Mouse (Mus musculus) heart, postnatal 0 days (tissue): ENCODE measurements at regions not wholly inside any gene's neighbourhood (a gene's known extent, or its start where the extent isn't known, plus 50 kb on each side); places are given as distances from the start of the nearest gene placed in this dataset.

Source experiments
- ATAC-seq: fragments of 200-750 bp; cut with Nextera tagmentation; 2 replicates; pipeline ENCODE4 v1.8.0; 2017; ENCODE audit warnings: low read depth, moderate number of reproducible peaks, moderate library complexity; ENCODE audit not compliant: insufficient read depth
- DNase-seq: peaks from one replicate; pipeline ENCODE4 v3.0.0-alpha.2; 2016; ENCODE audit warnings: low spot score
- H3K27ac ChIP-seq: fragments of 300-500 bp; sonication (generic); 2 replicates; pipeline ENCODE4 v1.5.1; 2014; ENCODE audit warnings: low read depth, mild to moderate bottlenecking
- H3K27me3 ChIP-seq: fragments of 300-500 bp; sonication (generic); 2 replicates; pipeline ENCODE4 v1.6.1; 2014; ENCODE audit warnings: low read length, mixed read lengths; ENCODE audit not compliant: control insufficient read depth, insufficient read depth
- H3K36me3 ChIP-seq: fragments of 300-500 bp; sonication (generic); replicated peaks from 2 replicates; pipeline ENCODE4 v1.6.1; 2014; ENCODE audit warnings: low read length, mixed read lengths; ENCODE audit not compliant: control insufficient read depth, insufficient read depth
- H3K4me1 ChIP-seq: fragments of 300-500 bp; sonication (generic); 2 replicates; pipeline ENCODE4 v1.6.1; 2014; ENCODE audit warnings: antibody characterized with exemption; ENCODE audit not compliant: control insufficient read depth, insufficient read depth
- H3K4me2 ChIP-seq: fragments of 300-500 bp; sonication (generic); 2 replicates; pipeline ENCODE4 v1.6.1; 2014; ENCODE audit warnings: low read depth, mild to moderate bottlenecking, low read length, moderate library complexity
- H3K4me3 ChIP-seq: fragments of 300-500 bp; sonication (generic); 2 replicates; pipeline ENCODE4 v1.5.1; 2014; ENCODE audit warnings: low read depth, low read length
- H3K9ac ChIP-seq: fragments of 300-500 bp; sonication (generic); replicated peaks from 2 replicates; pipeline ENCODE4 v1.6.1; 2014; ENCODE audit warnings: low read depth, low read length, mixed read lengths
- H3K9me3 ChIP-seq: fragments of 300-500 bp; sonication (generic); replicated peaks from 2 replicates; pipeline ENCODE4 v1.6.1; 2016; ENCODE audit warnings: low read length; ENCODE audit not compliant: control insufficient read depth
- CTCF ChIP-seq: IDR thresholded peaks from 2 replicates; pipeline ENCODE4 v1.5.1; 2016; ENCODE audit warnings: antibody characterized with exemption, control low read depth, low read depth
- EP300 ChIP-seq: IDR thresholded peaks from 2 replicates; pipeline ENCODE4 v1.6.1; 2016; ENCODE audit warnings: antibody characterized with exemption, low read depth
- WGBS: fragments of 180-500 bp; shearing (Covaris S2); extraction: QIAGEN DNeasy Blood & Tissue Kit; methylation state at CpG from one replicate; pipeline ENCODE4 v1.1.7; 2014; 5-methylcytosine and 5-hydroxymethylcytosine counted together

- Histone ChIP-seq H3K36me3 (no peaks in the 10 kb centered on the region), H3K4me3 (no peak overlapping the region), H3K27me3 (no peaks in the 10 kb centered on the region), H3K9me3 (no peaks in the 10 kb centered on the region), H3K27ac (no peak overlapping the region), H3K4me2 (no peak overlapping the region), H3K4me1 (no peaks in the 10 kb centered on the region), H3K9ac (no peak overlapping the region)
- WGBS, result 71% methylated on average over 4 of the region's 4 CpGs
- ATAC-seq (no peak), DNase-seq (no peak)
- TF ChIP-seq EP300, result no peak
- no peak for TF ChIP-seq CTCF
Measured at GRCm38 (mm10) chr14:74099696-74100095, 438.7 kb downstream of the Gm21750 start.

DNA sequence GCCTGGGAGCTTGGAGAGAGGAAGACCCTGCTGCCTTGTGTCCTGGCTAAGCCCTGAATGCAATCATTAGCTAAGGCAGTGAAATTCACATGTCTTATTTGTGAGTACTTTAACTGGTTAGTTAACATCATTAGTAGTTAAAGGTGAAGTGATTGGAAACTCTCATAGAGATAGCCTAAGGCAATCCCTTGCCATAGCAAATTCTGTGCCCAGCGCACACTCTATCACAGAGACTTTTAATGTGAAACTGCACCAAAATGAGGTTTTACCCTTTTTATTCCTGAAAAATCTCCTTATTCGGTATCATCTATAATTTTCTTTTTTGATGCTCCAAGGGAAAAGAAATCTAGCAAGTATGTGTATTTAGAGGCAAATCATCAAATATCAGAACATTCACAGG is 451.6 kb downstream of the Gm21750 start:
- Histone ChIP-seq H3K36me3 (no peaks in the 10 kb centered on the region), H3K4me1 (no peaks in the 10 kb centered on the region), H3K9ac (no peak overlapping the region), H3K27ac (no peak overlapping the region), H3K27me3 (no peaks in the 10 kb centered on the region), H3K4me2 (no peak overlapping the region), H3K9me3 (no peaks in the 10 kb centered on the region), H3K4me3 (no peak overlapping the region)
- ATAC-seq (no peak), DNase-seq (no peak)
- 76% methylated on average over 2 of the region's 2 CpGs for WGBS
- TF ChIP-seq EP300, result no peak
- TF ChIP-seq CTCF, result no peak

- 30% methylated on average over 5 of the region's 5 CpGs for WGBS
- H3K4me2 ChIP-seq, result no peak overlapping the region
- no peaks in the 10 kb centered on the region for H3K36me3 ChIP-seq
- H3K4me3 ChIP-seq, result no peak overlapping the region
- H3K9ac ChIP-seq, result no peak overlapping the region
- H3K27me3 ChIP-seq, result no peaks in the 10 kb centered on the region
- no peak overlapping the region for H3K27ac ChIP-seq
- TF ChIP-seq CTCF, result no peak
- TF ChIP-seq EP300, result no peak
- no peak for DNase-seq
- ATAC-seq, result no peak
- H3K9me3 ChIP-seq, result no peaks in the 10 kb centered on the region
- no peaks in the 10 kb centered on the region for H3K4me1 ChIP-seq
Measured at GRCm38 (mm10) chr14:74113116-74113515, 452.1 kb downstream of the Gm21750 start.

DNA sequence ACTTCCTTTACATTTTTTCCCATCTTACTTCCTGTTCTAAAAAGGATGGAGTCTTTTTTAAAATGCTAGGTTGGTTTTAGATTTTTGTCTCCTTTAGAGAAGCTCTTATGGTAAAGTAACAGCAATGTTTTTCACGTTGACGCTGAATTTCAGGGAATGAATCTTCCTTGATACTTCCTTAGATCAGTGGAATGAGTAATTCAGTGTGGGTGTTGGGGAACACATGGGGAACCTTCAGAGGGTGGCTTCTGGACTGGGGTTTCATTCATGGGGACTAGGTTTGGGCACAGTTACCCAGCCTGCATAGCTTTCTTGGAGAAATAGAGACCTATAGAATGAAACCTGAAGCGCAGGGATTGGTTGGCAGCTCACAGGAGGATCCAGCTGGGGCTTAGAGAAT is 452.5 kb downstream of the Gm21750 start:
- no peak for DNase-seq
- Histone ChIP-seq H3K4me1 (no peaks in the 10 kb centered on the region), H3K9me3 (no peaks in the 10 kb centered on the region), H3K27ac (no peak overlapping the region), H3K9ac (no peak overlapping the region), H3K27me3 (no peaks in the 10 kb centered on the region), H3K36me3 (no peaks in the 10 kb centered on the region), H3K4me2 (no peak overlapping the region), H3K4me3 (no peak overlapping the region)
- TF ChIP-seq EP300 (no peak), CTCF (no peak)
- no peak for ATAC-seq
- WGBS, result 56% methylated on average over 3 of the region's 3 CpGs

DNA sequence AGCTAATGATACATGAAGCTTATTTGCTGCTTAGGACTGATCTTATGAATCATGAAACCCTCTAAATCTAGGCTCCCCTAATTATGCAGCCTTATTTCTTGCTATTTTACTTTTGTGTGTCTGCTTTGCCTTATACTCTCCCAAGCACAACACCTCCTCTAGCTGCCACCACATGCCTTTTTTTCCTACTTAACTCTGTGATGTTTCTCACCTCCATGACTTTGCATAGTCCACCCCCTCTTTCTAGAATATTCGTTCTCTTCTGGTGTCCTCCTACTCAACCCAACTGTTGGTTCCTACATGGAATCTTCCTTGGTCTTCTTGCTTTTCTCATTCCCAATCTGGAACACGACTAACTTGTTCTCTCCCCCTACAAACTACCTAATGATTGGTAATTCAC is 456.7 kb downstream of the Gm21750 start:
- H3K4me1 ChIP-seq, result no peaks in the 10 kb centered on the region
- TF ChIP-seq CTCF, result no peak
- no peak for TF ChIP-seq EP300
- no peak overlapping the region for H3K9ac ChIP-seq
- H3K27me3 ChIP-seq, result no peaks in the 10 kb centered on the region
- no peak for DNase-seq
- H3K9me3 ChIP-seq, result no peaks in the 10 kb centered on the region
- no peak for ATAC-seq
- H3K4me3 ChIP-seq, result no peak overlapping the region
- no peaks in the 10 kb centered on the region for H3K36me3 ChIP-seq
- no peak overlapping the region for H3K4me2 ChIP-seq
- WGBS, result 57% methylated on average over 2 of the region's 2 CpGs
- no peak overlapping the region for H3K27ac ChIP-seq

GRCm38 (mm10) chr14:74145202-74145700 is 484.2 kb downstream of the Gm21750 start:
- TF ChIP-seq CTCF (no peak), EP300 (no peak)
- Histone ChIP-seq H3K27ac (no peak overlapping the region), H3K4me2 (no peak overlapping the region), H3K9me3 (no peaks in the 10 kb centered on the region), H3K36me3 (no peaks in the 10 kb centered on the region), H3K27me3 (no peaks in the 10 kb centered on the region), H3K4me3 (no peak overlapping the region), H3K9ac (no peak overlapping the region), H3K4me1 (no peaks in the 10 kb centered on the region)
- ATAC-seq (no peak), DNase-seq (no peak)
- 73% methylated on average over 4 of the region's 4 CpGs for WGBS
